In genomic region chr1:157076257-157076656, GRCm38 (mm10) we compare ENCODE assay signal across 8 mouse cellular contexts. TPM values are rescaled to one million over a fixed set of nuclear protein-coding genes. Genes with fewer than 3 reads are reported as not detected.
DNase-seq lines count a peak whose midpoint lies in the region; ATAC-seq and TF ChIP-seq lines count a peak whose summit lies in the region.

No protein-coding gene starts in this region.

- peak; percentile 90 for TF ChIP-seq CTCF in bone marrow macrophage, adult 2 months (IDR thresholded peaks at IDR 0.05; ENCODE audit: low read depth, low read length)

- no peak for TF ChIP-seq POLR2A in bone marrow macrophage, adult 2 months (IDR thresholded peaks at IDR 0.05; ENCODE audit: borderline replicate concordance, low read depth, low read length)

- WGBS in heart, embryonic 13.5 days: 6% methylated on average over 15 of the region's 15 CpGs
- 3% methylated on average over 15 of the region's 15 CpGs for WGBS in kidney, embryonic 16.5 days
- WGBS in liver, embryonic 11.5 days: 4% methylated on average over 15 of the region's 15 CpGs
- 3% methylated on average over 14 of the region's 15 CpGs for WGBS in stomach, embryonic 16.5 days

- H3K36me3 ChIP-seq in heart, embryonic 13.5 days: no peaks in the 10 kb centered on the region
- no peaks in the 10 kb centered on the region for H3K36me3 ChIP-seq in kidney, embryonic 16.5 days (ENCODE audit: insufficient read depth, low read length)
- H3K36me3 ChIP-seq in liver, embryonic 11.5 days (ENCODE audit: control insufficient read depth, insufficient read depth, low read length): no peaks in the 10 kb centered on the region
- H3K36me3 ChIP-seq in stomach, embryonic 16.5 days (ENCODE audit: control insufficient read depth, insufficient read depth, low read length): no peaks in the 10 kb centered on the region

- H3K27me3 ChIP-seq in heart, embryonic 13.5 days (replicated peaks): no peaks in the 10 kb centered on the region
- no peaks in the 10 kb centered on the region for H3K27me3 ChIP-seq in kidney, embryonic 16.5 days (ENCODE audit: insufficient read depth, low read length)
- H3K27me3 ChIP-seq in liver, embryonic 11.5 days (replicated peaks; ENCODE audit: control insufficient read depth, insufficient read depth, low read length): no peaks in the 10 kb centered on the region
- H3K27me3 ChIP-seq in stomach, embryonic 16.5 days (ENCODE audit: control insufficient read depth, insufficient read depth, low read length): no peaks in the 10 kb centered on the region

- no peak overlapping the region for H3K27ac ChIP-seq in bone marrow macrophage, adult 2 months (ENCODE audit: insufficient read depth, low read depth, low read length)
- H3K27ac ChIP-seq in heart, embryonic 13.5 days (replicated peaks): no peak overlapping the region
- H3K27ac ChIP-seq in kidney, embryonic 16.5 days (ENCODE audit: low read length): no peak overlapping the region
- H3K27ac ChIP-seq in liver, embryonic 11.5 days (ENCODE audit: low read depth, low read length): no peak overlapping the region
- H3K27ac ChIP-seq in stomach, embryonic 16.5 days (ENCODE audit: low read length): no peak overlapping the region

- ATAC-seq in erythroblast, adult 5-6 weeks (replicated peaks; ENCODE audit: low FRiP score, poor library complexity, severe bottlenecking): peak; percentile 74
- no peak for ATAC-seq in heart, embryonic 13.5 days (ENCODE audit: extremely low read depth, insufficient number of reproducible peaks, low FRiP score, low TSS enrichment)
- ATAC-seq in kidney, embryonic 16.5 days (ENCODE audit: low FRiP score, low TSS enrichment): peak; percentile 68
- peak; percentile 68 for ATAC-seq in liver, embryonic 11.5 days (replicated peaks; ENCODE audit: low FRiP score)
- ATAC-seq in stomach, embryonic 16.5 days (ENCODE audit: insufficient read depth, low FRiP score): peak; percentile 68

- peaks cover 8% of the 10 kb centered on the region; the same call in 1 of the 2 replicates for H3K4me1 ChIP-seq in bone marrow macrophage, adult 2 months (ENCODE audit: control insufficient read depth, insufficient read depth, low read length)
- peaks cover 25% of the 10 kb centered on the region for H3K4me1 ChIP-seq in heart, embryonic 13.5 days
- H3K4me1 ChIP-seq in kidney, embryonic 16.5 days (ENCODE audit: insufficient read depth, low read length): peaks cover 10% of the 10 kb centered on the region
- peaks cover 3% of the 10 kb centered on the region for H3K4me1 ChIP-seq in liver, embryonic 11.5 days (replicated peaks; ENCODE audit: control insufficient read depth, insufficient read depth, low read length)
- no peaks in the 10 kb centered on the region; the same call in 1 of the 2 replicates for H3K4me1 ChIP-seq in stomach, embryonic 16.5 days (ENCODE audit: control insufficient read depth, insufficient read depth, low read length)

- no peak overlapping the region for H3K9ac ChIP-seq in heart, embryonic 13.5 days
- H3K9ac ChIP-seq in kidney, embryonic 16.5 days (replicated peaks; ENCODE audit: low read length): no peak overlapping the region
- no peak overlapping the region for H3K9ac ChIP-seq in liver, embryonic 11.5 days (ENCODE audit: low read depth, low read length)
- no peak overlapping the region for H3K9ac ChIP-seq in stomach, embryonic 16.5 days (ENCODE audit: low read length)

- DNase-seq in B cell, adult 2 months: peak; percentile 89
- DNase-seq in liver, embryonic 11.5 days (ENCODE audit: low spot score): peak; percentile 85
- DNase-seq in naive thymus-derived CD4-positive, alpha-beta T cell, adult 2 months (ENCODE audit: low read depth): peak; percentile 90

- no peaks in the 10 kb centered on the region for H3K9me3 ChIP-seq in heart, embryonic 13.5 days
- no peaks in the 10 kb centered on the region for H3K9me3 ChIP-seq in kidney, embryonic 16.5 days (ENCODE audit: low read length)
- H3K9me3 ChIP-seq in liver, embryonic 11.5 days (ENCODE audit: control insufficient read depth, low read length): no peaks in the 10 kb centered on the region
- H3K9me3 ChIP-seq in stomach, embryonic 16.5 days (replicated peaks; ENCODE audit: control insufficient read depth, low read length): no peaks in the 10 kb centered on the region

- H3K4me2 ChIP-seq in heart, embryonic 13.5 days: 0 out of 2 replicates have a peak overlapping the region, but pooled peaks have one; percentile 30
- no peak overlapping the region; the same call in 1 of the 2 replicates for H3K4me2 ChIP-seq in kidney, embryonic 16.5 days (replicated peaks; ENCODE audit: low read depth, low read length)
- H3K4me2 ChIP-seq in liver, embryonic 11.5 days: no peak overlapping the region
- H3K4me2 ChIP-seq in stomach, embryonic 16.5 days (ENCODE audit: low read depth, low read length): peak overlapping the region; percentile 13; the same call in 1 of the 2 replicates

- H3K4me3 ChIP-seq in bone marrow macrophage, adult 2 months (ENCODE audit: insufficient read depth, low read length): no peak overlapping the region
- no peak overlapping the region for H3K4me3 ChIP-seq in heart, embryonic 13.5 days
- no peak overlapping the region for H3K4me3 ChIP-seq in kidney, embryonic 16.5 days (ENCODE audit: low read length)
- no peak overlapping the region for H3K4me3 ChIP-seq in liver, embryonic 11.5 days (ENCODE audit: low read depth, low read length)
- no peak overlapping the region for H3K4me3 ChIP-seq in stomach, embryonic 16.5 days (replicated peaks; ENCODE audit: low read length)

RNA-seq across cellular contexts. Expression of gene Tex35, which starts 32.2 kb away (rescaled TPM):
- not detected in 2 replicates for polyA plus RNA-seq in bone marrow macrophage, adult 2 months (2012; ENCODE audit: insufficient read depth, insufficient read length, missing spikeins)
- total RNA-seq in erythroblast, adult 5-6 weeks (2015; ENCODE audit: low replicate concordance): not detected in 2 replicates
- not detected in 2 replicates for total RNA-seq in erythroblast, adult 5-6 weeks (2017; ENCODE audit: low replicate concordance)
- not detected in 2 replicates for polyA plus RNA-seq in heart, embryonic 13.5 days (2015; fragmentation: Nextera tagmentation; extraction: Ambion mirVana)
- 0.20 TPM in 1 of 2 replicates, not detected in the other for polyA plus RNA-seq in kidney, embryonic 16.5 days (2015; fragmentation: Nextera tagmentation; extraction: Ambion mirVana)
- not detected in 2 replicates for polyA plus RNA-seq in liver, embryonic 11.5 days (2014; fragmentation: Nextera tagmentation; extraction: Ambion mirVana)
- not detected in 2 replicates for polyA plus RNA-seq in stomach, embryonic 16.5 days (2015; fragmentation: Nextera tagmentation; extraction: Ambion mirVana)

Comparison
In these comparisons a context has a peak if more than half of its experiments do, and no peak if none do; other contexts are left out.
1. H3K4me2 ChIP-seq: peak in heart, embryonic 13.5 days (single experiment) and stomach, embryonic 16.5 days (single experiment); none in kidney, embryonic 16.5 days (single experiment) and liver, embryonic 11.5 days (single experiment).
2. Peak in every context shown above with its lines, with median percentiles within 50 percentile points of each other: DNase-seq.